Mouse (Mus musculus): Measurements from ENCODE around the gene Rpl9-ps6.

GRCm38 (mm10) chr19:32487595-32488255, 21.3 kb upstream of the Rpl9-ps6 start:
- no peak for TF ChIP-seq POLR2A (IDR thresholded peaks at IDR 0.05; ENCODE audit: low read depth, low read length)
- no peak for TF ChIP-seq CTCF (IDR thresholded peaks at IDR 0.05; ENCODE audit: extremely low read depth, insufficient read length, insufficient replicate concordance, low read depth, low read length)

All from small intestine, adult 2 months (tissue).